Mouse (Mus musculus): ENCODE results near the gene Coq10b. TPM values are rescaled to one million over a fixed set of nuclear protein-coding genes. Genes with fewer than 3 reads are reported as not detected.

Gene Coq10b
- polyA plus RNA-seq, 1 experiment: 1.5 TPM

GRCm38 (mm10) chr1:55028512-55029249, 23.9 kb upstream of the Coq10b start:
- Histone ChIP-seq H3K27me3 (ENCODE audit: control insufficient read depth) (no peaks in the 10 kb centered on the region), H3K4me1 (ENCODE audit: control insufficient read depth) (peaks cover 51% of the 10 kb centered on the region), H3K4me3 (replicated peaks) (peak overlapping the region; percentile 46), H3K9me3 (ENCODE audit: control insufficient read depth, low read length) (no peaks in the 10 kb centered on the region), H3K36me3 (ENCODE audit: control insufficient read depth) (peaks cover 9% of the 10 kb centered on the region)
- TF ChIP-seq TAL1 (IDR thresholded peaks at IDR 0.05; ENCODE audit: low read length) (no peak), GATA1 (IDR thresholded peaks at IDR 0.05; ENCODE audit: low read length) (no peak)

DNA sequence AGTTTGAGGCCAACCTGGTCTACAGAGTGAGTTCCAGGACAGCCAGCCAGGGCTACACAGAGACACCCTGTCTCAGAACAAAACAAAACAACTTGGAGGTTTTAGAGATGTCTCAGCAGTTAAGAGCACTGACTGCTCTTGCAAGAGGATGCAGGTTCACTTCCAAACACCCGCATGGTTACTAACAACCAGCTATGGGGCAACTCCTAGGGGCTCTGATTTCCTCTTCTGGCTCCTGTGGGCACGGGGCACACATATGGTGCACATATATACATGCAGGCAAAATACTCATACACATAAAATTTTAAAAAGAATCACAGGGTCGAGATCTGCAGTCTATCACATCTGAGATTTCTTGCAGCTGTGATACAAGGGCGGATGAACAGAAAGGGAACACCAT, 23.1 kb upstream of the Coq10b start:
- peaks cover 7% of the 10 kb centered on the region for H3K36me3 ChIP-seq (ENCODE audit: control insufficient read depth)
- H3K4me1 ChIP-seq (ENCODE audit: control insufficient read depth): peaks cover 46% of the 10 kb centered on the region
- no peaks in the 10 kb centered on the region for H3K27me3 ChIP-seq (ENCODE audit: control insufficient read depth)
- H3K4me3 ChIP-seq (replicated peaks): no peak overlapping the region
- no peaks in the 10 kb centered on the region for H3K9me3 ChIP-seq (ENCODE audit: control insufficient read depth, low read length)
- TF ChIP-seq GATA1 (IDR thresholded peaks at IDR 0.05; ENCODE audit: low read length) (no peak), TAL1 (IDR thresholded peaks at IDR 0.05; ENCODE audit: low read length) (no peak)

- H3K4me1 ChIP-seq (ENCODE audit: control insufficient read depth): peaks cover 34% of the 10 kb centered on the region
- H3K4me3 ChIP-seq (replicated peaks): no peak overlapping the region
- H3K9me3 ChIP-seq (ENCODE audit: control insufficient read depth, low read length): no peaks in the 10 kb centered on the region
- H3K27me3 ChIP-seq (ENCODE audit: control insufficient read depth): no peaks in the 10 kb centered on the region
- H3K36me3 ChIP-seq (ENCODE audit: control insufficient read depth): no peaks in the 10 kb centered on the region
- TF ChIP-seq GATA1 (IDR thresholded peaks at IDR 0.05; ENCODE audit: low read length) (no peak), TAL1 (IDR thresholded peaks at IDR 0.05; ENCODE audit: low read length) (no peak)
Measured at GRCm38 (mm10) chr1:55031026-55031779, 21.4 kb upstream of the Coq10b start.

GRCm38 (mm10) chr1:55039944-55040343, 12.6 kb upstream of the Coq10b start:
- H3K9me3 ChIP-seq (ENCODE audit: control insufficient read depth, low read length): peaks cover 13% of the 10 kb centered on the region
- no peaks in the 10 kb centered on the region for H3K36me3 ChIP-seq (ENCODE audit: control insufficient read depth)
- no peak for TF ChIP-seq TAL1 (IDR thresholded peaks at IDR 0.05; ENCODE audit: low read length)
- no peak for TF ChIP-seq GATA1 (IDR thresholded peaks at IDR 0.05; ENCODE audit: low read length)
- H3K27me3 ChIP-seq (ENCODE audit: control insufficient read depth): peaks cover 7% of the 10 kb centered on the region
- no peak overlapping the region for H3K4me3 ChIP-seq (replicated peaks)
- H3K4me1 ChIP-seq (ENCODE audit: control insufficient read depth): peaks cover 7% of the 10 kb centered on the region

DNA sequence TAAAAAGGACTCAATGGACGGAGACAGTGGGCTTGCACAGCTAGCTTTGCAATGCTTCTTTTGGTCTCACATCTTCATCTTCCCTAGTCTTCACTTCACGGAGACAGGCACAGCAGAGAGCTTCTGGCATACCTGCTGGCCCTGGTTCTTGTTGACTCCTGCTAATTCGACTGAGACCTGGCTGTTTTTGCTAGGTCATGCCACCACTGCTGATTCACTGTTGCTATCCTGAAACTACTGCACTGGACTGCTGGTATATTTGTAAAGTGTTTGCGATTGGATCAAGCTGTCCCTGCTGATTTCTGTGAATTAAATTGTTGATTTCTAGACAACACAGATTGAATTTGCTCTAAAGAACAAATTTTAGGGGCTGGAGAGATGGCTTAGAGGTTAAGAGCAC, 10.9 kb upstream of the Coq10b start:
- no peak overlapping the region for H3K4me3 ChIP-seq (replicated peaks)
- no peaks in the 10 kb centered on the region for H3K36me3 ChIP-seq (ENCODE audit: control insufficient read depth)
- peaks cover 7% of the 10 kb centered on the region for H3K4me1 ChIP-seq (ENCODE audit: control insufficient read depth)
- peaks cover 12% of the 10 kb centered on the region for H3K27me3 ChIP-seq (ENCODE audit: control insufficient read depth)
- peaks cover 13% of the 10 kb centered on the region for H3K9me3 ChIP-seq (ENCODE audit: control insufficient read depth, low read length)
- no peak for TF ChIP-seq GATA1 (IDR thresholded peaks at IDR 0.05; ENCODE audit: low read length)
- TF ChIP-seq TAL1 (IDR thresholded peaks at IDR 0.05; ENCODE audit: low read length): no peak

DNA sequence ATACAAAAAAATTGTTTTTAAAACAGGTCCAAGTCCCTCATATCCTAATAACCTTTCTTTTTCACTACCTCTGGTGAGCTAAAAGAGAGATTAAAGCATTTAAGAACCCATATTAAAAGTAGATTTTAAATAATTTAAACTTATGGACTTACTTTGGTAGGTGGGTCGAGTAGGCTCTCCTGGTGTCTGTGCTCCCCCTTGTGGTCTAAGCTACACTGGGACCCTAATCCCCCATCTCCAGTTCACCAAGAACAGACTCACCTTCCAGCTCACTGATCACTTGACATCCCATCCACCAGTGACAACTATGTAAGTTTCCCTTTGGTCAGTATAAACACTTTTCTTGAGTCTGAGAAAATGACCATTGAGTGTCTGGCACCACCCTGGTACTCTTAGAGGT, 10.3 kb upstream of the Coq10b start:
- TF ChIP-seq GATA1 (IDR thresholded peaks at IDR 0.05; ENCODE audit: low read length): no peak
- no peak for TF ChIP-seq TAL1 (IDR thresholded peaks at IDR 0.05; ENCODE audit: low read length)
- no peak overlapping the region for H3K4me3 ChIP-seq (replicated peaks)

DNA sequence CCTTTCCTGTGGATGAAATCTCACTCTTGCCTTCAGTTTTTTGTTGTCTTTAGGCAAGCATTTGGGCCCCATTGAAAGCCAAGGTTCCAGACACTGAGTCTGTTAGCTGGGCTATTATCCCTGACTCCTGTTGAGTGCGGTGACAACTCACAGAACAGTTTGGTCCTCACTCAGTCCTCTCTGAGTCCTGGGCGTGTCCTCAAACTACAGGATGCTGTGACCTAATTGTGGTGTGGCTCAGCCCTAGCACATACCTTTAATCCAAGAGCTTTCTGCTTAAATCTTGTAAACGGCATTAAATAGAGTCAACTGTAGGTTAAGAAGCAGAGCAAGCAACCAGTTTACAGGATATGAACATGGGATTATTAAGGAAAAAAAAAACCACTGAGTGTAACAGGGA, 9.4 kb upstream of the Coq10b start:
- Histone ChIP-seq H3K4me1 (ENCODE audit: control insufficient read depth) (peaks cover 7% of the 10 kb centered on the region), H3K27me3 (ENCODE audit: control insufficient read depth) (peaks cover 12% of the 10 kb centered on the region), H3K4me3 (replicated peaks) (no peak overlapping the region), H3K36me3 (ENCODE audit: control insufficient read depth) (no peaks in the 10 kb centered on the region), H3K9me3 (ENCODE audit: control insufficient read depth, low read length) (peaks cover 13% of the 10 kb centered on the region)
- TF ChIP-seq TAL1 (IDR thresholded peaks at IDR 0.05; ENCODE audit: low read length) (no peak), GATA1 (IDR thresholded peaks at IDR 0.05; ENCODE audit: low read length) (no peak)

More for the DNA sequence above, 10.3 kb upstream of the Coq10b start:
- peaks cover 7% of the 10 kb centered on the region for H3K4me1 ChIP-seq (ENCODE audit: control insufficient read depth)
- H3K27me3 ChIP-seq (ENCODE audit: control insufficient read depth): peaks cover 12% of the 10 kb centered on the region
- peaks cover 13% of the 10 kb centered on the region for H3K9me3 ChIP-seq (ENCODE audit: control insufficient read depth, low read length)
- H3K36me3 ChIP-seq (ENCODE audit: control insufficient read depth): no peaks in the 10 kb centered on the region

DNA sequence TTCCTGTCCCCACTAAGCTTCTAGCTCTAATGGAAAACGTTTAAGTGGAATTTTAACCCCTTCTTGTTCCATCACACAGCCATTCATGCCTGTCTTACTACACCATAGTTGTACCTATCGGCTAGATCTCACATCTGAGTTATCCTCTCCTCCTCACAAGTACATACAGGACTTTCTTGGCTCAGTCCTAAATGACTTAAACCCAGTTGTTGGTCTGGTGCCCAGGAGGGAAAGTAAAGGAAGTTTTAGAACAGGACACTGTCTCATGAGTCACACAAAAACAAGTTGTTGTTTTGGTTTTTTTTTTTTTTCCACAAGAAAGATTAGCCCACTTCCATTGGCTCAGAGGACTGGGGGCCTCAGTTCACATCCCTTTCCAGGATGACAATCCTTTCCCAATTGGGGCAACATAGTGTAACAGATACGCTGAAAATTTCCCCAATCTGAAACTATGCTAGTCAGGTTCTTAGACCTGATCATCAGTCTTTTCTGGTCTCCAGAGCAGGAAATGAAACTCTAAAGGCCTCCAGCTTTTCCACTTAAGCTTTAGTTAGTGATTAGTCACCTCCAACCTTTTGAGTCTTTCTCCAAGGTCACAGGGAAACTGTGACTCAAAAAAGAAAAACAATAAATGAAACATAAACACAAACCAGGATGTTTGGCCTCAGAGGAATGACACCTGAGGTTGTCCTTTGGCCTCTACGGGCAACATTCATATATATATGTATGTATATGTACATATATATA, 3.6 kb upstream of the Coq10b start:
- no peak for TF ChIP-seq TAL1 (IDR thresholded peaks at IDR 0.05; ENCODE audit: low read length)
- TF ChIP-seq GATA1 (IDR thresholded peaks at IDR 0.05; ENCODE audit: low read length): no peak
- Histone ChIP-seq H3K36me3 (ENCODE audit: control insufficient read depth) (no peaks in the 10 kb centered on the region; the same call in none of the 2 replicates), H3K27me3 (ENCODE audit: control insufficient read depth) (peaks cover 9% of the 10 kb centered on the region), H3K4me1 (ENCODE audit: control insufficient read depth) (peaks cover 18% of the 10 kb centered on the region), H3K4me3 (replicated peaks) (no peak overlapping the region), H3K9me3 (ENCODE audit: control insufficient read depth, low read length) (no peaks in the 10 kb centered on the region)

DNA sequence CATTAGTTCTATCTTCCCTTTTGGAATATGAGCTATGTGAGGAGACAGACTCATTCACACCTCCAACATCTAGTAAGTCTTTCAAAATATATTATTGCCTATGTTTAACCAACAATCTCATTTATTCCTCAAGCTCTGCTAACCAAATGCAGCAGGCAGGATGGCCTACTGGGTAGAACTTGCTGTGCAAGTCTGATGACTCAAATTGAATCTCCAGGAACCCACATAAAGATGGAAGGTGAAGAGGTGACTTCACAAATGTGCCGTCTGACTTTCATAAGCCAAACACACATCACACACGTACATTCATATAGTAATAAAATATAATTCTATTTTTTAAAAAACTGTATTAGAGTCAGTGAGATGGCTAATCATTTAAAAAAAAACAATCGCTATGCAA, 899 bp upstream of the Coq10b start:
- TF ChIP-seq TAL1 (IDR thresholded peaks at IDR 0.05; ENCODE audit: low read length) (no peak), GATA1 (IDR thresholded peaks at IDR 0.05; ENCODE audit: low read length) (no peak)
- H3K9me3 ChIP-seq (ENCODE audit: control insufficient read depth, low read length): no peaks in the 10 kb centered on the region
- peaks cover 26% of the 10 kb centered on the region for H3K36me3 ChIP-seq (ENCODE audit: control insufficient read depth)
- peak overlapping the region; percentile 85 for H3K4me3 ChIP-seq (replicated peaks)
- H3K27me3 ChIP-seq (ENCODE audit: control insufficient read depth): no peaks in the 10 kb centered on the region
- peaks cover 32% of the 10 kb centered on the region for H3K4me1 ChIP-seq (ENCODE audit: control insufficient read depth)
